Mouse (Mus musculus) embryo, embryonic 11 days (tissue): Measurements from ENCODE around the gene Enox1.

Source experiments
- DNase-seq: peaks from one replicate; pipeline ENCODE4 v3.0.0-alpha.2; 2015

Enox1 gene

GRCm38 (mm10) chr14:77275607-77276006 is 119.0 kb downstream of the Enox1 start:
- DNase-seq = no peak

- DNase-seq = no peak
Observed at GRCm38 (mm10) chr14:77279143-77279542, 122.6 kb downstream of the Enox1 start.

- no peak for DNase-seq
Observed at GRCm38 (mm10) chr14:77280454-77280853, 123.9 kb downstream of the Enox1 start.

- no peak for DNase-seq
Observed at GRCm38 (mm10) chr14:77280893-77281292, 124.3 kb downstream of the Enox1 start.

- no peak for DNase-seq
Observed at GRCm38 (mm10) chr14:77283939-77284338, 127.4 kb downstream of the Enox1 start.

- DNase-seq = no peak
Observed at GRCm38 (mm10) chr14:77285453-77285852, 128.9 kb downstream of the Enox1 start.

GRCm38 (mm10) chr14:77291756-77292155 is 135.2 kb downstream of the Enox1 start:
- DNase-seq = no peak

GRCm38 (mm10) chr14:77297039-77297438 is 140.5 kb downstream of the Enox1 start:
- DNase-seq = no peak

GRCm38 (mm10) chr14:77298327-77298726 is 141.8 kb downstream of the Enox1 start:
- DNase-seq = no peak

- no peak for DNase-seq
Observed at GRCm38 (mm10) chr14:77309571-77309970, 153.0 kb downstream of the Enox1 start.

- DNase-seq = no peak
Observed at GRCm38 (mm10) chr14:77311456-77311855, 154.9 kb downstream of the Enox1 start.

- DNase-seq = no peak
Observed at GRCm38 (mm10) chr14:77319396-77319795, 162.8 kb downstream of the Enox1 start.

- no peak for DNase-seq
Observed at GRCm38 (mm10) chr14:77324348-77324747, 167.8 kb downstream of the Enox1 start.

- DNase-seq = no peak
Observed at GRCm38 (mm10) chr14:77327693-77328092, 171.1 kb downstream of the Enox1 start.

GRCm38 (mm10) chr14:77329791-77330190 is 173.2 kb downstream of the Enox1 start:
- DNase-seq = no peak

- DNase-seq = no peak
Observed at GRCm38 (mm10) chr14:77343662-77344340, 187.2 kb downstream of the Enox1 start.

- no peak for DNase-seq
Observed at GRCm38 (mm10) chr14:77346296-77346695, 189.7 kb downstream of the Enox1 start.

- no peak for DNase-seq
Observed at GRCm38 (mm10) chr14:77351803-77352352, 195.3 kb downstream of the Enox1 start.

- no peak for DNase-seq
Observed at GRCm38 (mm10) chr14:77362662-77363061, 206.1 kb downstream of the Enox1 start.

- no peak for DNase-seq
Observed at GRCm38 (mm10) chr14:77368411-77368810, 211.8 kb downstream of the Enox1 start.

- DNase-seq = no peak
Observed at GRCm38 (mm10) chr14:77369070-77369469, 212.5 kb downstream of the Enox1 start.

- DNase-seq = no peak
Observed at GRCm38 (mm10) chr14:77370521-77370920, 214.0 kb downstream of the Enox1 start.

- DNase-seq = no peak
Observed at GRCm38 (mm10) chr14:77371977-77372376, 215.4 kb downstream of the Enox1 start.

GRCm38 (mm10) chr14:77373119-77373518 is 216.6 kb downstream of the Enox1 start:
- no peak for DNase-seq

- no peak for DNase-seq
Observed at GRCm38 (mm10) chr14:77375054-77375453, 218.5 kb downstream of the Enox1 start.
